Mouse (Mus musculus): ENCODE measurements at regions not wholly inside any gene's neighbourhood (a gene's known extent, or its start where the extent isn't known, plus 50 kb on each side); places are given as distances from the start of the nearest gene placed in this dataset.

GRCm38 (mm10) chr11:64579826-64580225 lies 143.4 kb upstream of the F930015N05Rik start:
- TF ChIP-seq CTCF (IDR thresholded peaks at IDR 0.05; ENCODE audit: borderline replicate concordance, insufficient read depth, low read length) (no peak), POLR2A (IDR thresholded peaks at IDR 0.05; ENCODE audit: low read depth, low read length) (no peak)

Data from embryonic fibroblast, embryonic 13.5 days (primary cell).